Mouse (Mus musculus) liver, embryonic 15.5 days (tissue): ENCODE measurements at regions not wholly inside any gene's neighbourhood (a gene's known extent, or its start where the extent isn't known, plus 50 kb on each side); places are given as distances from the start of the nearest gene placed in this dataset.
A peak's percentile ranks its signal among the peaks of the same experiment; 100 is the strongest.

Experiments
- ATAC-seq: fragments of 200-750 bp; cut with Nextera tagmentation; 2 replicates; pipeline ENCODE4 v1.8.0; 2017; ENCODE audit warnings: moderate number of reproducible peaks, mild to moderate bottlenecking, moderate library complexity; ENCODE audit not compliant: insufficient read depth
- H3K27ac ChIP-seq: fragments of 300-500 bp; sonication (generic); replicated peaks from 2 replicates; pipeline ENCODE4 v1.5.1; 2015; ENCODE audit warnings: mild to moderate bottlenecking, inconsistent platforms
- H3K27me3 ChIP-seq: fragments of 300-500 bp; sonication (generic); 2 replicates; pipeline ENCODE4 v1.6.1; 2015; ENCODE audit warnings: mild to moderate bottlenecking, inconsistent platforms
- H3K36me3 ChIP-seq: fragments of 300-500 bp; sonication (generic); replicated peaks from 2 replicates; pipeline ENCODE4 v1.6.1; 2015; ENCODE audit warnings: moderate library complexity, mild to moderate bottlenecking, inconsistent platforms
- H3K4me1 ChIP-seq: fragments of 300-500 bp; sonication (generic); replicated peaks from 2 replicates; pipeline ENCODE4 v1.6.1; 2015; ENCODE audit warnings: inconsistent platforms
- H3K4me2 ChIP-seq: fragments of 300-500 bp; sonication (generic); 2 replicates; pipeline ENCODE4 v1.6.1; 2015; ENCODE audit warnings: moderate library complexity, mild to moderate bottlenecking, inconsistent platforms
- H3K4me3 ChIP-seq: fragments of 300-500 bp; sonication (generic); replicated peaks from 2 replicates; pipeline ENCODE4 v1.5.1; 2015; ENCODE audit warnings: mild to moderate bottlenecking, inconsistent platforms
- H3K9ac ChIP-seq: fragments of 300-500 bp; sonication (generic); 2 replicates; pipeline ENCODE4 v1.6.1; 2015; ENCODE audit warnings: moderate library complexity, mild to moderate bottlenecking, inconsistent platforms
- H3K9me3 ChIP-seq: fragments of 300-500 bp; sonication (generic); replicated peaks from 2 replicates; pipeline ENCODE4 v1.6.1; 2016; ENCODE audit warnings: inconsistent platforms
- WGBS: fragments of 180-500 bp; shearing (Covaris S2); methylation state at CpG from one replicate; pipeline ENCODE4 v1.1.7; 2015; ENCODE audit warnings: mixed read lengths; ENCODE audit not compliant: insufficient replicate concordance; 5-methylcytosine and 5-hydroxymethylcytosine counted together

- H3K36me3 ChIP-seq, result no peaks in the 10 kb centered on the region
- no peaks in the 10 kb centered on the region for H3K4me1 ChIP-seq
- no peak overlapping the region for H3K27ac ChIP-seq
- WGBS, result 49% methylated on average over 12 of the region's 12 CpGs
- H3K4me3 ChIP-seq, result no peak overlapping the region
- H3K9ac ChIP-seq, result no peak overlapping the region
- H3K9me3 ChIP-seq, result no peaks in the 10 kb centered on the region
- no peaks in the 10 kb centered on the region for H3K27me3 ChIP-seq
- no peak for ATAC-seq
- no peak overlapping the region for H3K4me2 ChIP-seq
Measured at GRCm38 (mm10) chr9:47276303-47277005, 253.5 kb upstream of the Cadm1 start.

- H3K27ac ChIP-seq, result no peak overlapping the region
- 62% methylated on average over 6 of the region's 6 CpGs for WGBS
- no peaks in the 10 kb centered on the region for H3K36me3 ChIP-seq
- H3K9ac ChIP-seq, result no peak overlapping the region
- no peaks in the 10 kb centered on the region for H3K4me1 ChIP-seq
- H3K27me3 ChIP-seq, result no peaks in the 10 kb centered on the region
- H3K4me2 ChIP-seq, result no peak overlapping the region
- H3K4me3 ChIP-seq, result no peak overlapping the region
- H3K9me3 ChIP-seq, result no peaks in the 10 kb centered on the region
- no peak for ATAC-seq
Measured at GRCm38 (mm10) chr9:47279410-47279809, 250.6 kb upstream of the Cadm1 start.

GRCm38 (mm10) chr9:47280146-47280545 is 249.8 kb upstream of the Cadm1 start:
- no peak overlapping the region for H3K4me2 ChIP-seq
- no peak overlapping the region for H3K9ac ChIP-seq
- no peak overlapping the region for H3K4me3 ChIP-seq
- WGBS, result 58% methylated on average over 7 of the region's 7 CpGs
- H3K27ac ChIP-seq, result no peak overlapping the region
- H3K36me3 ChIP-seq, result no peaks in the 10 kb centered on the region
- ATAC-seq, result no peak
- H3K4me1 ChIP-seq, result 0 out of 2 replicates have a peak, but pooled peaks cover 3% of the 10 kb centered on the region
- no peaks in the 10 kb centered on the region for H3K27me3 ChIP-seq
- H3K9me3 ChIP-seq, result no peaks in the 10 kb centered on the region

- Histone ChIP-seq H3K9ac (no peak overlapping the region), H3K9me3 (no peaks in the 10 kb centered on the region), H3K4me1 (0 out of 2 replicates have a peak, but pooled peaks cover 3% of the 10 kb centered on the region), H3K27ac (no peak overlapping the region), H3K4me2 (no peak overlapping the region), H3K4me3 (no peak overlapping the region), H3K27me3 (no peaks in the 10 kb centered on the region), H3K36me3 (no peaks in the 10 kb centered on the region)
- no peak for ATAC-seq
- 55% methylated on average over 8 of the region's 8 CpGs for WGBS
Measured at GRCm38 (mm10) chr9:47280598-47280997, 249.4 kb upstream of the Cadm1 start.

GRCm38 (mm10) chr9:47283746-47284455 is 246.1 kb upstream of the Cadm1 start:
- Histone ChIP-seq H3K4me3 (no peak overlapping the region), H3K9me3 (no peaks in the 10 kb centered on the region), H3K36me3 (no peaks in the 10 kb centered on the region), H3K27ac (no peak overlapping the region), H3K4me2 (no peak overlapping the region), H3K9ac (no peak overlapping the region), H3K27me3 (no peaks in the 10 kb centered on the region), H3K4me1 (0 out of 2 replicates have a peak, but pooled peaks cover 3% of the 10 kb centered on the region)
- no peak for ATAC-seq
- 48% methylated on average over 4 of the region's 4 CpGs for WGBS

- Histone ChIP-seq H3K9ac (no peak overlapping the region), H3K27me3 (no peaks in the 10 kb centered on the region)
Measured at GRCm38 (mm10) chr9:47286930-47287722, 242.8 kb upstream of the Cadm1 start.

GRCm38 (mm10) chr9:47288587-47289199 is 241.3 kb upstream of the Cadm1 start:
- Histone ChIP-seq H3K27me3 (no peaks in the 10 kb centered on the region), H3K27ac (no peak overlapping the region), H3K4me3 (no peak overlapping the region), H3K9me3 (no peaks in the 10 kb centered on the region), H3K4me2 (no peak overlapping the region), H3K4me1 (0 out of 2 replicates have a peak, but pooled peaks cover 3% of the 10 kb centered on the region), H3K9ac (no peak overlapping the region), H3K36me3 (no peaks in the 10 kb centered on the region)
- ATAC-seq, result no peak
- WGBS, result 49% methylated on average over 7 of the region's 7 CpGs

More at GRCm38 (mm10) chr9:47286930-47287722, 242.8 kb upstream of the Cadm1 start:
- peak; percentile 60 for ATAC-seq
- H3K4me3 ChIP-seq, result no peak overlapping the region
- H3K27ac ChIP-seq, result peak overlapping the region; percentile 39; the same call in 1 of the 2 replicates
- no peak overlapping the region for H3K4me2 ChIP-seq
- WGBS, result 56% methylated on average over 9 of the region's 9 CpGs
- no peaks in the 10 kb centered on the region for H3K36me3 ChIP-seq
- H3K4me1 ChIP-seq, result 0 out of 2 replicates have a peak, but pooled peaks cover 3% of the 10 kb centered on the region
- no peaks in the 10 kb centered on the region for H3K9me3 ChIP-seq

GRCm38 (mm10) chr9:47300633-47301032 is 229.3 kb upstream of the Cadm1 start:
- Histone ChIP-seq H3K4me1 (no peaks in the 10 kb centered on the region), H3K4me3 (no peak overlapping the region), H3K9me3 (no peaks in the 10 kb centered on the region), H3K9ac (no peak overlapping the region), H3K36me3 (no peaks in the 10 kb centered on the region), H3K27me3 (no peaks in the 10 kb centered on the region), H3K27ac (no peak overlapping the region), H3K4me2 (no peak overlapping the region)
- WGBS, result 44% methylated on average over 1 of the region's 1 CpGs
- no peak for ATAC-seq

GRCm38 (mm10) chr9:47307125-47307751 is 222.7 kb upstream of the Cadm1 start:
- Histone ChIP-seq H3K27me3 (no peaks in the 10 kb centered on the region), H3K9me3 (no peaks in the 10 kb centered on the region), H3K4me2 (no peak overlapping the region), H3K4me3 (no peak overlapping the region), H3K4me1 (no peaks in the 10 kb centered on the region), H3K27ac (no peak overlapping the region), H3K9ac (no peak overlapping the region), H3K36me3 (no peaks in the 10 kb centered on the region)
- WGBS, result 59% methylated on average over 7 of the region's 7 CpGs
- ATAC-seq, result no peak

GRCm38 (mm10) chr9:47307752-47308500 is 222.0 kb upstream of the Cadm1 start:
- H3K4me3 ChIP-seq, result no peak overlapping the region
- no peaks in the 10 kb centered on the region for H3K36me3 ChIP-seq
- H3K27me3 ChIP-seq, result no peaks in the 10 kb centered on the region
- no peak overlapping the region for H3K27ac ChIP-seq
- no peaks in the 10 kb centered on the region for H3K4me1 ChIP-seq
- no peaks in the 10 kb centered on the region for H3K9me3 ChIP-seq
- no peak overlapping the region for H3K4me2 ChIP-seq
- no peak overlapping the region for H3K9ac ChIP-seq
- 44% methylated on average over 17 of the region's 17 CpGs for WGBS
- ATAC-seq, result no peak
